Mouse (Mus musculus) lung, postnatal 36 days (tissue): ENCODE measurements around the gene Papss1.
A peak's percentile ranks its signal among the peaks of the same experiment; 100 is the strongest.
"Not testable (repeated sequence)": the region's sequence is repeated elsewhere in the genome, so short reads cannot be mapped to it uniquely, and the experiment has no call there.

ENCODE experiments used
- DNase-seq: peaks from one replicate; pipeline ENCODE4 v3.0.0; 2022; ENCODE audit warnings: mixed read lengths

Gene Papss1

DNA sequence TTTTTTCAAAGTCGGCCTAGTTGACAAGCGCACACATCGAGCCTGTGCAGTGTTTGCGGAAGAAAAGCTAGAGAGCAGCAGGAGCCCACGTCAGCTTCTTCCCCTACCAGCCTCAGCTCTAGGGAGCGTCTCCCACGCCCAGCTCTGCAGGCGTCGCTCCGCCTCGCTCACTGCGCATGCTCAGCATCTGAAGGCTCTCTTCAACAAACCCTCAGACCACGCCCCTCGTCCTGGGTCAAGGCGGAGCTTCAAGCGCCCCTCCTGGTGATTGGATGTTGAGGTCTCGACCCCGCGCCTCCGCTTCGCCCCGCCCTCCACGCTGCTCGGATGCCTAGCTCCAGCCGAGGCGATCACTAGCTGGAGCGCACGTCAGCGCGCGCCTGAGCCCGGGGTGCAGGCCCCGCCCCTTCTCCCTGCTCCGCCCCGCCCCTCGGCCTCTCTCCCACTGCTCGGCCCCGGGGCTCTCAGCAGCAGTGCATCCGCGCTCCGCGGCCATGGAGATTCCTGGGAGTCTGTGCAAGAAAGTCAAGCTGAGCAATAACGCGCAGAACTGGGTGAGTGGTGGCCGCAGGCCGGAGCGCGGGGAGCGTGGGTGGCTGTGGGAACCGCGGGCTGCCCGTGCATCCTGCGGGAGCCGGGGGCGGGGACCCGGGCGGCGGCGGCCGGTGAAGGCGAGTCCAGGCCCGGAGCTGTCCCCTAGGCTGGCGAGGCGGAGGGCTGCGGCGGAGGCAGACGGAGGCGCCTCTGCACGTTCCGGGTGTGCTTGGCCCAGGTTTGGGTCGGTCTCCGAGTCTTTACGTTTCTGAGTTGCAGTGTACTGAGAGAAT lies at the start of gene Papss1:
Papss1 (plus strand) TSS at position 339 of the 827 bp plus-strand sequence.
- peak; percentile 100 for DNase-seq

DNA sequence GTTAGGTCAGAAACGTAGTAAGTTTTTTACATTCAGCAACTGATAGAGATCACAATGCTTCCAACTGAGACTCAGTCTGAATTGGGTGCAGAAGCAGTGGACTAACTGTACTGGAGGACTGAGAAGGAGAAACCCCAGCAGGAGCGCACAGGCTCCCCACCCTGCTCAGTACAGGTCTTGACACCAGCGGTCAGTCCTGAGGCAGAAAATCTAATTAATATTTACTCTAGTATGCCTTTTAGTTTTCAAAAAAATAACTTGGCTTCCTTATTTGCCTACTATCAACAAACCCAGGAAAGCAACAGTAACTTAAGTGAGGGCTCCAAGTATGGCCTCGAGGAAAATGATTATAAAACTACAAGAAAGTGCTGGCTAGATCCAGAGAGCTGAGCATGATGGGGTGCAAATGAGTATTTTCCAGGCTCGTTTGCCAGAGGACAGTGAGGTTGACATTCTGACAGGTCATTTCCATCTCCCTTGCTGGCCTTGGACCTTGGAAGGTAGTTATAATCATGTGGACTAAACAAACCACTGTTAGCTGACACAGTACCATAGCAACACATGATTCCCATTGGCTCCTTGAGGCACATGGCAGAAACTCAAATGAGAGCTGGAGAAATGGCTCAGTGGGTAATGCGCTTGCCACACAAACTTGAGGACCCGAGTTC lies 48.1 kb upstream of the Papss1 start:
- DNase-seq = peak; percentile 60

- no peak for DNase-seq
Observed at GRCm38 (mm10) chr3:131517756-131518155, 46.8 kb upstream of the Papss1 start.

- DNase-seq = no peak
Observed at GRCm38 (mm10) chr3:131521206-131521605, 43.4 kb upstream of the Papss1 start.

DNA sequence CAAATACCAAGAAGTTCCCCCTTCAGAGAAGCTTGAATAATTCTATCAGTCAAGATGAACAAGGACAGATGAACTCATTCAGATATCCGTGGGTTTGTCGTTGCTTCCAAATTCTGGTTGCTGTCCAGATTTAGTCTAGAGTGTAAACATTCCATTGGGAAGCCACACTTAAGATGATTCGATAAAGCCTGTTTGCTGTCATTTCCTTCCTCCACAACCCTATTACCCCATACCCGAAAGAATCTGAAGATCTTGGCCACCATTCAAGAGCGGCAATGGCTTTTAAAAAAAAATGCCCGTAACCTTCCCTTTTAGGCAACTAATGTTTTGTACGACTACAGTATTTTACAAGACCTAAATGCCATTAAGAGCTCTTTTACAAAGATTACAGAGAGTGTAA lies 42.3 kb upstream of the Papss1 start:
- DNase-seq = peak; percentile 50

GRCm38 (mm10) chr3:131523749-131524148 lies 40.8 kb upstream of the Papss1 start:
- DNase-seq = no peak

- no peak for DNase-seq
Observed at GRCm38 (mm10) chr3:131524210-131524609, 40.4 kb upstream of the Papss1 start.

DNA sequence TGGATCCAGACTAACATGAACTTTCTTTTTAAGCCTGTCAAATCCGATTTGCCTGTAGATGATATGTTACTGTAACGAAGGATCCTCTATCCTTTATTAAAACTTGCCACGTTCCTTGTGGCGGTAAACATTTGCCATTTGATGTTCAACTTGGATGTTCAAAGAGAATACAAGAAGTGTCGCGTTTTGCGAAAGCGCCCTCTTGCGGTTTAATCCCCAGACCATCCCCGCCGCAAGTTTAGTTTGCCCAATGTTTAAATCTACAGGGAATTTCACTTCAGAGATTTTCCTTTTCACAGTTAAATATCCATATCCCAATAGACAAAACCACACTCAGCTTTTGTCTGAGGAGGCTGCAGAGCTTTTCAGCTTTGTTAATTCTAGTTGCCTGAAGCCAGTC lies 39.8 kb upstream of the Papss1 start:
- peak; percentile 62 for DNase-seq

DNA sequence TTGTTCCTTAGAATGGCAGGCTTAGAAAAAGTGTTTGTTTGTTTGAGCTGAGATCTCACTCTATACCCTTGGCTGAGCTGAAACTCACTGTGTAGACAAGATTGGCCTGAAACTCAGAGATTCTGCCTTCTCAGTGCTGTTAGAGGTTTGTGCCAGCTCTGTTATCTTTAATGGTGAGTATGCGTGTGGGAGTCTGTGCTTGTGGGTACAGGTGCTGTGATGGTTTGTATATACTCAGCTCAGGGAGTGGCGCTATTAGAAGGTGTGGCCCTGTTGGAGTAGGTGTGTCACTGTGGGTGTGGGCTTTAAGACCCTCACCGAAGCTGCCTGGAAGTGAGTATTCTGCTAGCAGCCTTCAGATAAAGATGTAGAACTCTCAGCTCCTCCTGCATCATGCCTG lies 39.3 kb upstream of the Papss1 start:
- no peak for DNase-seq

DNA sequence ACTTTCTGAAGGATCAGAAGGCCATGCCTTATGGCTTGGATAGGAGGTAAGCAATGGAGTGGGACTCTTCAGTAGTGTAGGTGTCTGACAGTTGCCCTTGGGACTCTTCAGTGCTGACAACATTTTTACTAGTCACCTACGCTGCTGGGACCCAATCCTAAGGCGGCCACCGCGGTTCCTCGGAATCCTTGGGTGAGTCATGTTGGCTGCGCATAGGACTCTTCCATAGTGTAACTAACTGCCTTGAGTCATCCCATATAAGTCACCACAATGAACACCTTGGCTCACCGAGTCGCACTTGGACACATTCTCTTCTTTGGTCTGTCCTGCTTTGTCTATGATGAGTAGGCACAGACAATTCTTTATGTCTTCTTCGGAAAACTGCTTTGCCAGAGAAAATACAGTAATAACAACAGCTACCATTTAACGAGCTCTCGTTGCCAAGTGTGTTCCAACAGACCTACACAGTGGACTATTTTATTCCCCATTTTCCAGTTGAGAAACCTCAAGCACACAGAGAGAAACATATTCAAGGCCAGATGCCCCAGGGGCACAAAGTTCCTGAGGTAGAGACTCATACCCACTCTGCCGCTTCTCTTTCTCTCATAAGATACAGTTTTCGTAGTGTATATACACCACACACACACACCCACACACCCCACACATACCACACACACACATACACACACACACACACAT lies 23.2 kb upstream of the Papss1 start:
- no peak for DNase-seq

DNA sequence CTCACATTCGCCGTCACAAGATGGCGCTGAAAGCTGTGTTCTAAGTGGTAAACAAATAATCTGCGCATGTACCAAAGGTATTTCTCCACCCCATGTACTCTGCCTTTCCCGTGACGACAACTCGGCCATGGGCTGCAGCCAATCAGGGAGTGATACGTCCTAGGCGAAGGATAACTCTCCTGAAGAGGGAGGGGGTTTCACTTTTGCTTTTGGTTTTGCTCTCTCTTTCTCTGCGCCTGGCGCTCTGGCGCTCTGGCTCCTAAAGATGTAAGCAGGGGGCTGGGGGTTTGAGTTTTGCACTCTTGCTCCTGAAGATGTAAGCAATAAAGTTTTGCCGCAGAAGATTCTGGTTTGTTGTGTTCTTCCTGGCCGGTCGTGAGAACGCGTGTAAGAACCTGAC lies 17.0 kb upstream of the Papss1 start:
- DNase-seq = not testable (repeated sequence)

DNA sequence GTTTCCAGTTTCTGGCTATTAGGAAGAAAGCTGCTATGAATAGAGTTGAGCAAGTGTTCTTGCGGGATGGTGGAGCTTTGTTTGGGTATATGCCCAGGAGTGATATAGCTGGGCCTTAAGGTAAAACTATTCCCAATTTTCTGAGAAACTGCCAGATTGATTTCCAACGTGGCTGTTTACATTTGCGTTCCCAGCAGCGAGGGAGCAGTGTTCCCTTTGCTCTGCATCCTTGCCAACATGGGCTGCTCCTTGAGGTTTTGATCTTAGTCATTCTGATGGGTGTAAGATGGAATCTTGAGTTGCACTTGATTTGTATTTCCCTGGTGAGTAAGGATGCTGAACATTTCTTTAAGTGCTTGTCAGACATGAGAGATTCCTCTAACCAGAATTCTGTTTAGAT lies 14.5 kb upstream of the Papss1 start:
- no peak for DNase-seq

GRCm38 (mm10) chr3:131552349-131553254 lies 12.0 kb upstream of the Papss1 start:
- peak; percentile 77 for DNase-seq

GRCm38 (mm10) chr3:131555771-131556170 lies 8.8 kb upstream of the Papss1 start:
- no peak for DNase-seq

DNA sequence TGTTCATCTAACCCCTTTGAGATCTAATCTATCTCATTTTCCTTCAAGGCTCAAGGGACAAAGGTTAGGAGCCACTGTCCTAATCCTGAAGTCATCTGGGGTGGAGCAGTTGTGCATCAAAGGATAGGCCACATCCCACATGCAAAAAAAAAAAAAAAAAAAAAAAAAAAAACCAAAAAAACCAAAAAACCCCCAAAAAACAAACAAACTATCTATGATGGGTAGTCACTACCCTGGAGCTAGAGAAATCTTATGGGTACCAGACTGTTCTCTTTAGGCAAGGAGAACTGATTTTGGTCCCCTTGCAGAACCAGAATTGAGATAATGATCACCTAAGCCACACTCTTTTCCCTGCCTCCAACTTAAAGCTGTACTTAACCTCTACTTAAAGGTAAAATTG lies 3.0 kb upstream of the Papss1 start:
- no peak for DNase-seq

GRCm38 (mm10) chr3:131565257-131565610 lies 666 bp downstream of the Papss1 start:
- no peak for DNase-seq

- DNase-seq = no peak
Observed at GRCm38 (mm10) chr3:131566281-131566680, 1.7 kb downstream of the Papss1 start.

DNA sequence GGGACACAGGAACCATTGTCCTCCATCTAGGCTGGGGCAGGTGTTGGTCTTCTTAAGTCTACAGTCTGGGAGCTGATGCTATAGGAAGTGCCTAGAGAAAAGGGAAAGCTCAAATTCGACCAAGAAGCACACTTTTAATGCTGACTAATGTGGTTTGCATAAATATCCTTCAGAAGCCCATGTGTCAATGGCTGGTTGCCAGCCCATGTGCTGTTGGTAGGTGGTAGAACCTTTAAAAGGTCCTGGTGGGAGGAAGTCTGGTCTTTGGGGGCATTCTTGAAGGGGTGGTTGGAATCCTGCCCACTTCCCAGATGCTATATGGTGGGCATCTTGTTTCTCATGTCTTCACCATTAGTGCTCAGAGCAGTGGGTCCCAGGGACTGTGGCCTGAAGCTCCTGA lies 5.9 kb downstream of the Papss1 start:
- DNase-seq = no peak

DNA sequence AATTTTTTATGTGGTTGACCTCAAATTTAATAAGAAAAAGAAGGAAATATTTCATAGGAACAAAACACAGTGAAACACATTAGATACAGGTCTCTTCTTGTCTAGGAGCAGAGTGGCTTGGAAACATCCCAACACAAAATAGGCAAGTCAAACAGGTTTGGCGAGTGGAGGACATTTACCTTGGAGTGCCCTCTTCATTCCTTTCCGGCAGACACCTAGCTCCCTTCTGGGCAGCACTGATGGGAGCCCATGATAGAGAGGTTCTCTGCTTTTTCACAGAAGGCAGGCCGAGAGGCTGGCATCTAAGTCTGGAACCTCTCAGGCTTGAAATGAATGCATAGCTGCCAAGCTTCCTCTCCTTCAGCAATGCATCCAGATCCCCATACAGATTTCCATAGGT lies 9.0 kb downstream of the Papss1 start:
- DNase-seq = peak; percentile 62

- DNase-seq = no peak
Observed at GRCm38 (mm10) chr3:131578434-131579104, 14.0 kb downstream of the Papss1 start.

DNA sequence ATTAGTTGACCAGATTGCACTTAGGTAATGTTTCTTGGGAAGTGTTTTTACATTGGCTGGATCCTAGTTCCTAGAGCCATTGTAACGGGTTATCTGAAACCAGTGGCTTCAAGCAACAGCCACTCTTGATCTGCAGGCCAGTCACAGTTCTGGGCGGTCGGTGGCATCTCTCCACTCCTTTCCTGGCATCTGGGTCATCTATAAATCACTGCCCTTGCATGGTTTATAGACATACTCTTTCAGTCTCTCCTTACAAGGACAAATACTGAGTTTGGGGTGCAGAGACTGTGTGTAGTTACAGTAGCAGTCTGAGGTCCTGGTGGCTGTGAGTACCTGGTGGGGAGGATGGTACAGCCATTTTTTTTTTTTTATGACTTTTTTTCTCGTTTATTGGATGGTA lies 15.5 kb downstream of the Papss1 start:
- DNase-seq = no peak

- no peak for DNase-seq
Observed at GRCm38 (mm10) chr3:131581096-131581495, 16.5 kb downstream of the Papss1 start.
